Mouse (Mus musculus): ENCODE measurements around the gene Hoxa10. TPM values are rescaled to one million over a fixed set of nuclear protein-coding genes. Genes with fewer than 3 reads are reported as not detected.

The Hoxa10 gene
- polyA plus RNA-seq, 1 experiment = not detected

GRCm38 (mm10) chr6:52204050-52204752 is 36.5 kb downstream of the Hoxa10 start, which contains the start of gene Hoxa5:
TSS of gene Hoxa5 (minus strand) at chr6:52204587.
- Histone ChIP-seq H3K27ac (ENCODE audit: insufficient read depth, low read length) (no peak within 1 kb of the TSS), H3K4me3 (replicated peaks; ENCODE audit: insufficient read depth, low read depth, low read length) (no peak within 1 kb of the TSS), H3K27me3 (ENCODE audit: control insufficient read depth, insufficient read depth, low read length) (peaks cover 17% of the 10 kb centered on the region), H3K4me1 (ENCODE audit: control insufficient read depth, insufficient read depth, low read length) (no peaks in the 10 kb centered on the region)
- no peak for DNase-seq
- 2% methylated on average over 65 of the region's 65 CpGs for WGBS
- TF ChIP-seq CTCF (IDR thresholded peaks at IDR 0.05; ENCODE audit: borderline replicate concordance, insufficient read depth, low read depth, low read length) (no peak), POLR2A (IDR thresholded peaks at IDR 0.05; ENCODE audit: borderline replicate concordance, insufficient read depth, low read length) (no peak)

- TF ChIP-seq POLR2A (IDR thresholded peaks at IDR 0.05; ENCODE audit: borderline replicate concordance, insufficient read depth, low read length) = no peak
- no peak for TF ChIP-seq CTCF (IDR thresholded peaks at IDR 0.05; ENCODE audit: borderline replicate concordance, insufficient read depth, low read depth, low read length)
- no peak for DNase-seq
- Histone ChIP-seq H3K27ac (ENCODE audit: insufficient read depth, low read length) (no peak overlapping the region), H3K27me3 (ENCODE audit: control insufficient read depth, insufficient read depth, low read length) (peaks cover 17% of the 10 kb centered on the region), H3K4me1 (ENCODE audit: control insufficient read depth, insufficient read depth, low read length) (no peaks in the 10 kb centered on the region), H3K4me3 (replicated peaks; ENCODE audit: insufficient read depth, low read depth, low read length) (no peak overlapping the region)
- WGBS = 1% methylated on average over 46 of the region's 46 CpGs
Measured at GRCm38 (mm10) chr6:52203371-52204049, 37.1 kb downstream of the Hoxa10 start.

- Histone ChIP-seq H3K27ac (ENCODE audit: insufficient read depth, low read length) (no peak overlapping the region), H3K27me3 (ENCODE audit: control insufficient read depth, insufficient read depth, low read length) (peaks cover 17% of the 10 kb centered on the region), H3K4me1 (ENCODE audit: control insufficient read depth, insufficient read depth, low read length) (no peaks in the 10 kb centered on the region), H3K4me3 (replicated peaks; ENCODE audit: insufficient read depth, low read depth, low read length) (no peak overlapping the region)
- 2% methylated on average over 10 of the region's 10 CpGs for WGBS
- DNase-seq = no peak
- TF ChIP-seq POLR2A (IDR thresholded peaks at IDR 0.05; ENCODE audit: borderline replicate concordance, insufficient read depth, low read length) = no peak
- no peak for TF ChIP-seq CTCF (IDR thresholded peaks at IDR 0.05; ENCODE audit: borderline replicate concordance, insufficient read depth, low read depth, low read length)
Measured at GRCm38 (mm10) chr6:52203121-52203370, 37.6 kb downstream of the Hoxa10 start.

GRCm38 (mm10) chr6:52202362-52203120 is 38.1 kb downstream of the Hoxa10 start:
- no peak overlapping the region for H3K4me3 ChIP-seq (replicated peaks; ENCODE audit: insufficient read depth, low read depth, low read length)
- peaks cover 17% of the 10 kb centered on the region for H3K27me3 ChIP-seq (ENCODE audit: control insufficient read depth, insufficient read depth, low read length)
- 7% methylated on average over 22 of the region's 22 CpGs for WGBS
- no peak overlapping the region for H3K27ac ChIP-seq (ENCODE audit: insufficient read depth, low read length)
- DNase-seq = no peak
- no peaks in the 10 kb centered on the region for H3K4me1 ChIP-seq (ENCODE audit: control insufficient read depth, insufficient read depth, low read length)
- no peak for TF ChIP-seq POLR2A (IDR thresholded peaks at IDR 0.05; ENCODE audit: borderline replicate concordance, insufficient read depth, low read length)
- TF ChIP-seq CTCF (IDR thresholded peaks at IDR 0.05; ENCODE audit: borderline replicate concordance, insufficient read depth, low read depth, low read length) = no peak

GRCm38 (mm10) chr6:52201269-52201668 is 39.4 kb downstream of the Hoxa10 start:
- no peak for DNase-seq
- H3K27me3 ChIP-seq (ENCODE audit: control insufficient read depth, insufficient read depth, low read length) = peaks cover 17% of the 10 kb centered on the region
- WGBS = 18% methylated on average over 1 of the region's 1 CpGs
- H3K27ac ChIP-seq (ENCODE audit: insufficient read depth, low read length) = no peak overlapping the region
- no peak overlapping the region for H3K4me3 ChIP-seq (replicated peaks; ENCODE audit: insufficient read depth, low read depth, low read length)
- TF ChIP-seq POLR2A (IDR thresholded peaks at IDR 0.05; ENCODE audit: borderline replicate concordance, insufficient read depth, low read length) = no peak
- no peak for TF ChIP-seq CTCF (IDR thresholded peaks at IDR 0.05; ENCODE audit: borderline replicate concordance, insufficient read depth, low read depth, low read length)
- no peaks in the 10 kb centered on the region for H3K4me1 ChIP-seq (ENCODE audit: control insufficient read depth, insufficient read depth, low read length)

GRCm38 (mm10) chr6:52200751-52201250 is 39.9 kb downstream of the Hoxa10 start:
- Histone ChIP-seq H3K4me1 (ENCODE audit: control insufficient read depth, insufficient read depth, low read length) (no peaks in the 10 kb centered on the region), H3K4me3 (replicated peaks; ENCODE audit: insufficient read depth, low read depth, low read length) (no peak overlapping the region), H3K27ac (ENCODE audit: insufficient read depth, low read length) (no peak overlapping the region), H3K27me3 (ENCODE audit: control insufficient read depth, insufficient read depth, low read length) (peaks cover 17% of the 10 kb centered on the region)
- no peak for TF ChIP-seq POLR2A (IDR thresholded peaks at IDR 0.05; ENCODE audit: borderline replicate concordance, insufficient read depth, low read length)
- 12% methylated on average over 10 of the region's 10 CpGs for WGBS
- DNase-seq = no peak

- H3K27ac ChIP-seq (ENCODE audit: insufficient read depth, low read length) = no peak overlapping the region
- no peak overlapping the region for H3K4me3 ChIP-seq (replicated peaks; ENCODE audit: insufficient read depth, low read depth, low read length)
- DNase-seq = no peak
- WGBS = 5% methylated on average over 30 of the region's 30 CpGs
- H3K27me3 ChIP-seq (ENCODE audit: control insufficient read depth, insufficient read depth, low read length) = peaks cover 16% of the 10 kb centered on the region
- H3K4me1 ChIP-seq (ENCODE audit: control insufficient read depth, insufficient read depth, low read length) = no peaks in the 10 kb centered on the region
- TF ChIP-seq POLR2A (IDR thresholded peaks at IDR 0.05; ENCODE audit: borderline replicate concordance, insufficient read depth, low read length) = no peak
- TF ChIP-seq CTCF (IDR thresholded peaks at IDR 0.05; ENCODE audit: borderline replicate concordance, insufficient read depth, low read depth, low read length) = no peak
Measured at GRCm38 (mm10) chr6:52200073-52200750, 40.4 kb downstream of the Hoxa10 start.
